Mouse (Mus musculus): ENCODE results near the gene Fkbp5. TPM values are rescaled to one million over a fixed set of nuclear protein-coding genes. Genes with fewer than 3 reads are reported as not detected.

Gene Fkbp5
- polyA plus RNA-seq, 2 experiments, result 8.7 to 23.3 TPM

- DNase-seq (ENCODE audit: low spot score) (no peak), ATAC-seq (ENCODE audit: low FRiP score, low read depth) (no peak)
- Histone ChIP-seq H3K27me3 (ENCODE audit: control insufficient read depth, insufficient read depth, low read length) (no peaks in the 10 kb centered on the region), H3K9ac (ENCODE audit: low read depth, low read length, severe bottlenecking) (peak overlapping the region; percentile 90), H3K4me1 (ENCODE audit: control insufficient read depth, insufficient read depth, low read length) (peaks cover 51% of the 10 kb centered on the region), H3K9me3 (ENCODE audit: control insufficient read depth, low read length) (no peaks in the 10 kb centered on the region), H3K27ac (replicated peaks; ENCODE audit: low read depth, low read length) (peak overlapping the region; percentile 95), H3K36me3 (ENCODE audit: control insufficient read depth, insufficient read depth, low read length) (no peaks in the 10 kb centered on the region), H3K4me3 (replicated peaks; ENCODE audit: low read length) (peak overlapping the region; percentile 93), H3K4me2 (replicated peaks; ENCODE audit: low read depth, low read length, severe bottlenecking) (peak overlapping the region; percentile 93)
- 2% methylated on average over 11 of the region's 13 CpGs for WGBS
- TF ChIP-seq POLR2A (IDR thresholded peaks at IDR 0.05; ENCODE audit: borderline replicate concordance, extremely low read depth, insufficient read depth, insufficient read length), result no peak
Observed at GRCm38 (mm10) chr17:28349264-28349880, 168.0 kb downstream of the Fkbp5 start.

Small RNA genes within 50 kb of the gene (microRNA-seq; reads per million reads assigned to microRNA genes)
- gene Gm25195 (not detected), gene Mir6969 (not detected)

Other genes starting within 250 kb of the Fkbp5 start
- 28.3 and 32.4 TPM in 2 replicates for gene Fance, start 204.0 kb downstream of the Fkbp5 start, polyA plus RNA-seq (2012; rRNA removed)
- 30.8 and 36.1 TPM in 2 replicates for gene Fance, start 204.0 kb downstream of the Fkbp5 start, polyA plus RNA-seq (2014; fragmentation: Nextera tagmentation; extraction: Ambion mirVana)
- 3,249 and 4,469 TPM in 2 replicates for gene Rpl10a, start 189.1 kb downstream of the Fkbp5 start, polyA plus RNA-seq (2012; rRNA removed)
- 810 and 905 TPM in 2 replicates for gene Rpl10a, start 189.1 kb downstream of the Fkbp5 start, polyA plus RNA-seq (2014; fragmentation: Nextera tagmentation; extraction: Ambion mirVana)
- gene Tead3, start 166.7 kb downstream of the Fkbp5 start, polyA plus RNA-seq (2012; rRNA removed), result 85.6 and 102 TPM in 2 replicates
- 17.4 and 17.9 TPM in 2 replicates for gene Tead3, start 166.7 kb downstream of the Fkbp5 start, polyA plus RNA-seq (2014; fragmentation: Nextera tagmentation; extraction: Ambion mirVana)
- gene Tulp1, start 152.3 kb downstream of the Fkbp5 start, polyA plus RNA-seq (2012; rRNA removed), result 5.0 and 7.4 TPM in 2 replicates
- gene Tulp1, start 152.3 kb downstream of the Fkbp5 start, polyA plus RNA-seq (2014; fragmentation: Nextera tagmentation; extraction: Ambion mirVana), result 4.9 and 6.4 TPM in 2 replicates
- gene Armc12, start 13.3 kb upstream of the Fkbp5 start, polyA plus RNA-seq (2012; rRNA removed), result 0.04 and 0.05 TPM in 2 replicates
- gene Armc12, start 13.3 kb upstream of the Fkbp5 start, polyA plus RNA-seq (2014; fragmentation: Nextera tagmentation; extraction: Ambion mirVana), result not detected in 2 replicates
- gene Clpsl2, start 31.9 kb upstream of the Fkbp5 start, polyA plus RNA-seq (2012; rRNA removed), result 0.18 TPM in 1 of 2 replicates, not detected in the other
- not detected in 2 replicates for gene Clpsl2, start 31.9 kb upstream of the Fkbp5 start, polyA plus RNA-seq (2014; fragmentation: Nextera tagmentation; extraction: Ambion mirVana)
- gene Clps, start 43.2 kb upstream of the Fkbp5 start, polyA plus RNA-seq (2012; rRNA removed), result 0.15 and 0.59 TPM in 2 replicates
- gene Clps, start 43.2 kb upstream of the Fkbp5 start, polyA plus RNA-seq (2014; fragmentation: Nextera tagmentation; extraction: Ambion mirVana), result not detected in 2 replicates
- 0.05 TPM in 1 of 2 replicates, not detected in the other for gene Lhfpl5, start 58.1 kb upstream of the Fkbp5 start, polyA plus RNA-seq (2012; rRNA removed)
- gene Lhfpl5, start 58.1 kb upstream of the Fkbp5 start, polyA plus RNA-seq (2014; fragmentation: Nextera tagmentation; extraction: Ambion mirVana), result 0.17 and 0.53 TPM in 2 replicates
- gene Srpk1, start 105.2 kb upstream of the Fkbp5 start, polyA plus RNA-seq (2012; rRNA removed), result 59.8 and 61.2 TPM in 2 replicates
- 101 and 115 TPM in 2 replicates for gene Srpk1, start 105.2 kb upstream of the Fkbp5 start, polyA plus RNA-seq (2014; fragmentation: Nextera tagmentation; extraction: Ambion mirVana)
- gene Slc26a8, start 172.7 kb upstream of the Fkbp5 start, polyA plus RNA-seq (2012; rRNA removed), result 2.6 TPM in 2 replicates
- gene Slc26a8, start 172.7 kb upstream of the Fkbp5 start, polyA plus RNA-seq (2014; fragmentation: Nextera tagmentation; extraction: Ambion mirVana), result 0.77 and 1.6 TPM in 2 replicates
- gene Mapk14, start 173.8 kb upstream of the Fkbp5 start, polyA plus RNA-seq (2012; rRNA removed), result 74.1 and 76.6 TPM in 2 replicates
- 53.8 and 58.0 TPM in 2 replicates for gene Mapk14, start 173.8 kb upstream of the Fkbp5 start, polyA plus RNA-seq (2014; fragmentation: Nextera tagmentation; extraction: Ambion mirVana)
- 0.26 and 0.54 TPM in 2 replicates for gene AC170998.1, start 208.6 kb upstream of the Fkbp5 start, polyA plus RNA-seq (2012; rRNA removed)
- gene AC170998.1, start 208.6 kb upstream of the Fkbp5 start, polyA plus RNA-seq (2014; fragmentation: Nextera tagmentation; extraction: Ambion mirVana), result 1.9 and 2.2 TPM in 2 replicates